Mouse (Mus musculus) embryonic facial prominence, embryonic 13.5 days (tissue): ENCODE results near the gene Gnpda2. TPM values are rescaled to one million over a fixed set of nuclear protein-coding genes. Genes with fewer than 3 reads are reported as not detected.

Experiments used
- polyA plus RNA-seq: library from polyadenylated mRNA; unstranded; fragments of >200 nt; fragmentation: Nextera tagmentation; extraction: Ambion mirVana; gene quantifications from 2 replicates; pipeline ENCODE4 v1.2.1, GENCODE M21; 2015

Gnpda2 gene
- polyA plus RNA-seq, 1 experiment from 2014 or later = 54.8 TPM

Other genes with a start within 250 kb of the Gnpda2 start
- not detected in 2 replicates for gene Yipf7, start 49.7 kb downstream of the Gnpda2 start, polyA plus RNA-seq
- gene Guf1, start 35.4 kb downstream of the Gnpda2 start, polyA plus RNA-seq = 79.3 and 82.2 TPM in 2 replicates